Mouse (Mus musculus): Measurements from ENCODE around the gene Mcm2. TPM values are rescaled to one million over a fixed set of nuclear protein-coding genes. Genes with fewer than 3 reads are reported as not detected.

Gene Mcm2
- polyA plus RNA-seq, 1 experiment from 2014 or later: 20.5 TPM

DNA sequence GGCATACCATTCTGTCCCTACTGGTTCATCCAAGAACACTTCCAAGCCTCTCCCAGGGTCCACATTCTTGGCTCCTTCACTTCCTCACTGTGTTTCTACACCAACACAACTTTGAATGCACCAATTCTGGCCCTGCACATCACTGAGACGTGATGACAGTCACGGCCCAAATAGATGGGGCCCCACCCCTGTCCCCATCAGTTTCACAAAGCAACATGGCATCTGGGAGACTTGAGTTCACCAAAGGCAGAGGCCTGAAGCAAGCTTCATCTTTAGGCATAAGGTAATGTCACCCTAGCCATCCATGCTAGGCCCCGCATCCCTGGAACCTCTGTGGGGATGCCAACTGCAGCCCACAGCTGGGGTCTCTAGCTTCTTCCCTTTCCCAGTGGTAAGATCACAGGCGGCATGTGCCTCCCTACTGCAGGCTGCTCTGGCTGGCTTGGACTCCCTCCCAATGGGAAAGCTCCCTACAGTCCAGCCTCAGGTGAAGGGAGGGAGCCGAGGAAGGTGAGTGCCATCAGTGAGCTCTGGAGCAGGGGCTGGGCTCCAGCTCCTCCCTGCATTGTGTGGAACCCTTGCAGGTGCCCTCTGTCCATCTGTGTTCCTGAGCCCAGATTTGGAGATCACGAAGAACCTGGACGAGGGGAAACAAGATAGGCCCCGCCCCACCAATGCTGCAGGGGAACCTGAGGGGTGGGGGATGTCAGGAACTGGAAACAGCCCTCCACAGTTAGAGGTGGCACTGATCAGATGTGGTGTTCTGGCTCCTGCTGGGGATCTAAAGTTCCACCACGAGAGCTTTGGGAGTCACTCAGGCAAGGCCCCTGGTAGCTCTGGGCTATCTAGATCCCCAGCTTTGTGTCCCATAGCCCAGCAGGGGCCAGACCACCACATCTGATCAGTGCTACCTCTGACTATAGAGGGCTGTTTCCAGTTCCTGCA lies 54.5 kb downstream of the Mcm2 start:
- WGBS: 81% methylated on average over 9 of the region's 9 CpGs
- H3K4me3 ChIP-seq (replicated peaks): no peak overlapping the region
- peaks cover 49% of the 10 kb centered on the region for H3K36me3 ChIP-seq
- no peaks in the 10 kb centered on the region for H3K27me3 ChIP-seq (replicated peaks)
- no peak overlapping the region for H3K9ac ChIP-seq (replicated peaks)
- H3K4me1 ChIP-seq: peaks cover 38% of the 10 kb centered on the region
- 0 out of 2 replicates have a peak overlapping the region, but pooled peaks have one; percentile 9 for H3K27ac ChIP-seq (replicated peaks)
- H3K9me3 ChIP-seq (replicated peaks): no peaks in the 10 kb centered on the region
- no peak for ATAC-seq (ENCODE audit: low FRiP score)
- H3K4me2 ChIP-seq: peak overlapping the region; percentile 82; the same call in 1 of the 2 replicates

DNA sequence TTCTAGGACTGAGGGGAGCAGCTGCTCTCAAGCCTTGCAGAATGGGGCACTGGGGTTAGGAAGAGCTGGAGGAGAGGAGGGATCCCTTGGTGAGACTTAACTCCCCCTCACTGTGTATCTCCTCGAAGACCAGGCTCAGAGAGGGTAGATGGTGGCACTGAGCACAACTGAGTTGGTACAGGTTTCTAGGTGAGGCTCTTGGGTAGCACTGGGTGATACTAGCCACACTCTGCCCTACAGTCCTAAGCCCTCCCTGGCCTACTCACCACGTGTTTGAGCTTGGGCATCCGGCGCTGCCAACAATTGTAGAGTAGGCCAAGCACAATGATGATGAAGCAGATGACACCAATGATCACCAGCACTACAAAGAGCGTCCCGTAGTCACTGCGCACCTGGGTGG lies 55.3 kb downstream of the Mcm2 start:
- Histone ChIP-seq H3K4me2 (peak overlapping the region; percentile 82), H3K27me3 (replicated peaks) (no peaks in the 10 kb centered on the region), H3K4me3 (replicated peaks) (peak overlapping the region; percentile 84), H3K4me1 (peaks cover 38% of the 10 kb centered on the region), H3K27ac (replicated peaks) (peak overlapping the region; percentile 90), H3K36me3 (peaks cover 50% of the 10 kb centered on the region), H3K9me3 (replicated peaks) (no peaks in the 10 kb centered on the region), H3K9ac (replicated peaks) (peak overlapping the region; percentile 51)
- 70% methylated on average over 7 of the region's 7 CpGs for WGBS
- no peak for ATAC-seq (ENCODE audit: low FRiP score)

- Histone ChIP-seq H3K27ac (replicated peaks) (peak overlapping the region; percentile 90), H3K4me3 (replicated peaks) (peak overlapping the region; percentile 84), H3K9ac (replicated peaks) (peak overlapping the region; percentile 51), H3K27me3 (replicated peaks) (no peaks in the 10 kb centered on the region), H3K9me3 (replicated peaks) (no peaks in the 10 kb centered on the region), H3K4me1 (peaks cover 38% of the 10 kb centered on the region), H3K4me2 (peak overlapping the region; percentile 82), H3K36me3 (peaks cover 50% of the 10 kb centered on the region)
- ATAC-seq (ENCODE audit: low FRiP score): peak; percentile 18
- under 1% methylated on average over 32 of the region's 32 CpGs for WGBS
Measured at GRCm38 (mm10) chr6:88842731-88843151, 55.8 kb downstream of the Mcm2 start.

DNA sequence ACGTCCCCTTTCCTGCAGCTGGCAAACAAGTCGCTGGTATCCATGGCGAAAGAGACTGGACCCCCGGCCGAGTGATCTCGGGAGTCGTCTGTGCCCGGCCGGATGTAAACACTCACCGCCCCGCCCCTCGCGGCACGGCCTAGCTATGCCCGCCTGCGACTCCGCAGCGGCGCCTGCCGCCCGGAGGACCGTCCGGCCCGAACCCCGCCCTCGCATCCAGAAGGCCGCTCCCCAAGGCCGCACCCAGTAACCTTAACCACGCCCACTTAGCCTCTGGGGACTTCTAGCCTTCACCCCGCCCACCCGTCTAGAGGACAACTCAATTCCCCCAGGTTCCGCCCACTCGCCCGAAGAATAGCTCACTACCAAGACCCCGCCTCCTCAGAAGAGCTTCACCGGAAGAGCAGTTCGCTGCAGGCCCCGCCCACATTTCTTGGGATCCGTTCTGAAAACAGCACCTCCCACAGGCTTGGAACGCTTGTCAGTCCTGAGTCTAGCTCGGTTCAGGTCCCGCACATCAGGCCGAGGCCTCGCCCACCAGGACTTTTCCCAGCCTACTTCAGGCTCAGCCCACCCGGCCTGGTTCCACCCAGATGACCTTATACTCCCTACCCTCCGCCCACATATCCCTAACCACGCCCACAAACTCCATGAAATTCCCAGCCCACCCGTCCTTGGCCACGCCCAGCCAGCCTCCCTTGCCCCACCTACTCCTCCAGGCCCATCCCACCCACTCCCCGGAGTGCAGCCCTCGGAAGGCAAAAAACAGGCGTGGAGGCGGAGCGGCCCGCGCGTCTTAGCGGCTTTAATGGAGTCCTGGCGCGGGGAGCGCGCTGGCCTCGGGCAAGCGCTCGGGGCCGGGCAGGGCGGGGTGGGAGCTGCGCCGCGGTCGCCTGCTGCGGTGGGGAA lies 56.5 kb downstream of the Mcm2 start, which contains the start of gene Abtb1:
Gene Abtb1, minus strand, starts transcription at position 204 of the 909 bp plus-strand sequence.
- Histone ChIP-seq H3K4me2 (peak within 1 kb of the TSS; percentile 82), H3K27ac (replicated peaks) (peak within 1 kb of the TSS; percentile 90), H3K9ac (replicated peaks) (peak within 1 kb of the TSS; percentile 87), H3K4me3 (replicated peaks) (peak within 1 kb of the TSS; percentile 84), H3K9me3 (replicated peaks) (no peaks in the 10 kb centered on the region), H3K36me3 (peaks cover 51% of the 10 kb centered on the region), H3K27me3 (replicated peaks) (no peaks in the 10 kb centered on the region), H3K4me1 (peaks cover 38% of the 10 kb centered on the region)
- under 1% methylated on average over 72 of the region's 72 CpGs for WGBS
- ATAC-seq (ENCODE audit: low FRiP score): peak; percentile 95

DNA sequence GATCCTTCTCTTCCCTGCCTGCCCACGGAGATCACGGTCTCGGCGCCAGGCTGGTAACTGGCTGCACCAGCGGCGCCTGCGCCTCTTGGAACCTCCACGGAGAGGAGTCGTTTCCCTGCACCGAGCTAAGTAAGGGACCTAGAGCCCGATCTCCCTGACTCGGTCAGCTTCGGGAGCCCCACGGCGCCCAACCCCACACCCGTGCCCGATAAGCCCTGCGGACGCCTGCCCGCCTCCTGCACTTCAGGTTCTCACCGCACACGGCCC lies 57.1 kb downstream of the Mcm2 start:
- under 1% methylated on average over 20 of the region's 22 CpGs for WGBS
- Histone ChIP-seq H3K9ac (replicated peaks) (peak overlapping the region; percentile 87), H3K4me2 (peak overlapping the region; percentile 82), H3K27ac (replicated peaks) (peak overlapping the region; percentile 90), H3K27me3 (replicated peaks) (no peaks in the 10 kb centered on the region), H3K4me3 (replicated peaks) (peak overlapping the region; percentile 84), H3K4me1 (peaks cover 38% of the 10 kb centered on the region), H3K9me3 (replicated peaks) (no peaks in the 10 kb centered on the region), H3K36me3 (peaks cover 51% of the 10 kb centered on the region)
- ATAC-seq (ENCODE audit: low FRiP score): peak; percentile 21

GRCm38 (mm10) chr6:88840791-88841513 lies 57.6 kb downstream of the Mcm2 start:
- Histone ChIP-seq H3K4me1 (peaks cover 38% of the 10 kb centered on the region), H3K4me3 (replicated peaks) (peak overlapping the region; percentile 84), H3K9ac (replicated peaks) (peak overlapping the region; percentile 87), H3K27me3 (replicated peaks) (no peaks in the 10 kb centered on the region), H3K9me3 (replicated peaks) (no peaks in the 10 kb centered on the region), H3K4me2 (peak overlapping the region; percentile 82), H3K36me3 (peaks cover 52% of the 10 kb centered on the region), H3K27ac (replicated peaks) (peak overlapping the region; percentile 90)
- ATAC-seq (ENCODE audit: low FRiP score): no peak
- 52% methylated on average over 9 of the region's 9 CpGs for WGBS

DNA sequence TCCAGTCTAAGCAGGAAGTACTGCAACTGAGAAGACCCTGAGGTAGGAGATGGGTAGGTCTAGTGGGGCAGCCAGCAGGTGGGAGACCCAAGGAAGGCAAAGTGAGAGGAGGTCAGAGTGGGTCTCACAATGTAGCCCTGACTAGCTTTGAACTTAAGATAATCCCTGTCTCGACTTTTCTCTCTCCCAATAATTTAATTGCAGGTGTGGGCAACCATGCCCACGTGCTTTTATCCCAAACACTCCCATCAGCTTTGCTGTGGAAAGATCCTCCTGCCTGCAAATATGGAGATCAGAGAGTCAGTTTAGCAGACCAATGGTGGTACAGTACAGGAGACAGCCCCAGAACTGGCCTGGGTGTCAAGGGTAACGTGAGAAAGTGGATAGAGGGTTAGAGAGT lies 58.4 kb downstream of the Mcm2 start:
- Histone ChIP-seq H3K9ac (replicated peaks) (no peak overlapping the region), H3K27ac (replicated peaks) (no peak overlapping the region), H3K36me3 (peaks cover 53% of the 10 kb centered on the region), H3K4me2 (peak overlapping the region; percentile 82), H3K27me3 (replicated peaks) (no peaks in the 10 kb centered on the region), H3K9me3 (replicated peaks) (no peaks in the 10 kb centered on the region), H3K4me3 (replicated peaks) (no peak overlapping the region), H3K4me1 (peaks cover 38% of the 10 kb centered on the region)
- WGBS: 78% methylated on average over 3 of the region's 3 CpGs
- ATAC-seq (ENCODE audit: low FRiP score): no peak

- Histone ChIP-seq H3K4me2 (no peak overlapping the region), H3K4me3 (replicated peaks) (no peak overlapping the region), H3K27ac (replicated peaks) (no peak overlapping the region), H3K36me3 (peaks cover 51% of the 10 kb centered on the region), H3K27me3 (replicated peaks) (no peaks in the 10 kb centered on the region), H3K9ac (replicated peaks) (no peak overlapping the region), H3K9me3 (replicated peaks) (no peaks in the 10 kb centered on the region), H3K4me1 (peaks cover 35% of the 10 kb centered on the region)
- 87% methylated on average over 26 of the region's 26 CpGs for WGBS
- no peak for ATAC-seq (ENCODE audit: low FRiP score)
Measured at GRCm38 (mm10) chr6:88839135-88839970, 59.2 kb downstream of the Mcm2 start.

- Histone ChIP-seq H3K4me2 (no peak overlapping the region), H3K27ac (replicated peaks) (no peak overlapping the region), H3K9ac (replicated peaks) (no peak overlapping the region), H3K9me3 (replicated peaks) (no peaks in the 10 kb centered on the region), H3K4me3 (replicated peaks) (no peak overlapping the region), H3K27me3 (replicated peaks) (no peaks in the 10 kb centered on the region), H3K4me1 (peaks cover 35% of the 10 kb centered on the region), H3K36me3 (peaks cover 46% of the 10 kb centered on the region)
- no peak for ATAC-seq (ENCODE audit: low FRiP score)
- 91% methylated on average over 10 of the region's 10 CpGs for WGBS
Measured at GRCm38 (mm10) chr6:88838613-88839012, 60.0 kb downstream of the Mcm2 start.

DNA sequence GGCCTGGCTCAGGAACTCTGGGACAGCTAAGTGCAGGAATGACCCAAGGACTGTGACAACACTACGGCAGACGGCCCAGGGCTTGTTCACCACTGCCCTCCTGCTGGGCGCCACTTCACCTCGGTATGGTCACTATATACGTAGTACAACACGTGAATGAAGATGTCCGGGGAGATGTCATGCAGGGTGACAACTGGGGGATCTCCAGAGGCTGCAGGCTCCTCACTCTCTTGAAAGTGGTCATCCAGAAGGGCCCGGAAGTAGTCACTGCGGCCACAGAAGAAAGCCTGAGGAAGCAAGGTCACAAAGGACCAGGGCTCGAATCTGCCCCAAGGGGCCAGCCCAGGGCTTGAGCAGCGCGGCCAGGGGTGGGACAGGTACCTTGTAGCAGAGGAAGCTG lies 60.6 kb downstream of the Mcm2 start:
- H3K9me3 ChIP-seq (replicated peaks): no peaks in the 10 kb centered on the region
- ATAC-seq (ENCODE audit: low FRiP score): no peak
- H3K27ac ChIP-seq (replicated peaks): no peak overlapping the region
- H3K9ac ChIP-seq (replicated peaks): no peak overlapping the region
- no peak overlapping the region for H3K4me2 ChIP-seq
- H3K4me3 ChIP-seq (replicated peaks): no peak overlapping the region
- H3K4me1 ChIP-seq: peaks cover 29% of the 10 kb centered on the region
- no peaks in the 10 kb centered on the region for H3K27me3 ChIP-seq (replicated peaks)
- 88% methylated on average over 12 of the region's 12 CpGs for WGBS
- H3K36me3 ChIP-seq: peaks cover 46% of the 10 kb centered on the region

All from neural tube, embryonic 15.5 days (tissue).